Mouse (Mus musculus) heart, embryonic 10.5 days (tissue): ENCODE measurements around the gene Utp11. TPM values are rescaled to one million over a fixed set of nuclear protein-coding genes. Genes with fewer than 3 reads are reported as not detected.
A peak's percentile ranks its signal among the peaks of the same experiment; 100 is the strongest.

ENCODE experiments used
- DNase-seq: peaks from one replicate; pipeline ENCODE4 v3.0.0-alpha.2; 2017; ENCODE audit warnings: low spot score
- H3K27ac ChIP-seq: fragments of 300-500 bp; sonication (generic); 2 replicates; pipeline ENCODE4 v1.5.1; 2016; ENCODE audit warnings: mild to moderate bottlenecking
- H3K27me3 ChIP-seq: fragments of 300-500 bp; sonication (generic); 2 replicates; pipeline ENCODE4 v1.6.1; 2016; ENCODE audit warnings: mild to moderate bottlenecking; ENCODE audit not compliant: poor library complexity, insufficient read depth, severe bottlenecking
- H3K36me3 ChIP-seq: fragments of 300-500 bp; sonication (generic); 2 replicates; pipeline ENCODE4 v1.6.1; 2016; ENCODE audit warnings: mild to moderate bottlenecking, moderate library complexity
- H3K4me1 ChIP-seq: fragments of 300-500 bp; sonication (generic); 2 replicates; pipeline ENCODE4 v1.6.1; 2016; ENCODE audit warnings: mild to moderate bottlenecking
- H3K4me3 ChIP-seq: fragments of 300-500 bp; sonication (generic); 2 replicates; pipeline ENCODE4 v1.5.1; 2016; ENCODE audit warnings: mild to moderate bottlenecking, moderate library complexity
- H3K9me3 ChIP-seq: fragments of 300-500 bp; sonication (generic); 2 replicates; pipeline ENCODE4 v1.6.1; 2016; ENCODE audit warnings: mild to moderate bottlenecking, moderate library complexity
- WGBS: fragments of 180-500 bp; shearing (Covaris S2); methylation state at CpG from one replicate; pipeline ENCODE4 v1.1.7; 2016; 5-methylcytosine and 5-hydroxymethylcytosine counted together
- polyA plus RNA-seq: library from polyadenylated mRNA; unstranded; fragments of >200 nt; fragmentation: Nextera tagmentation; extraction: Ambion mirVana; gene quantifications from 2 replicates; pipeline ENCODE4 v1.2.1, GENCODE M21; 2016

Gene Utp11
- polyA plus RNA-seq, 1 experiment from 2014 or later: 63.6 TPM

- Histone ChIP-seq H3K27ac (no peak overlapping the region), H3K36me3 (peaks cover 44% of the 10 kb centered on the region), H3K9me3 (no peaks in the 10 kb centered on the region), H3K27me3 (peaks cover 36% of the 10 kb centered on the region), H3K4me1 (peaks cover 24% of the 10 kb centered on the region), H3K4me3 (no peak overlapping the region)
- DNase-seq: no peak
- 79% methylated on average over 6 of the region's 6 CpGs for WGBS
Observed at GRCm38 (mm10) chr4:124675958-124676357, 17.4 kb downstream of the Utp11 start.

DNA sequence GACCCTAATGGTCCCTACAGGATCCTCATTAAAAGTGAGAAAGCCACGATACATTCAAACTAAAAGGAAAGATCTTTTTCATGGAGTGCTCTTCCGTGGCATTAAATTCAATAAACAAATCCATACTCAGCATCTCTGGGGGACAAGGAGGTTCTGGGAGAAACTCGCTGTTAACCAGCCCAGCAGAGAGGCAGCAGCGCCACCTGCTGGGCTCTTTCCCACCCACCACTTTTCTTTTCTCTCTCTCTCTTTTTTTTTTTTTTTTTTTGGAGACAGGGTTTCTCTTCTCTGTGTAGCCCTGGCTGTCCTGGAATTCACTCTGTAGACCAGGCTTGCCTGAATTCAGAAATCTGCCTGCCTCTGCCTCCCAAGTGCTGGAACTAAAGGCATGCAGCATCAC lies 18.4 kb downstream of the Utp11 start:
- 3% methylated on average over 4 of the region's 4 CpGs for WGBS
- no peaks in the 10 kb centered on the region for H3K9me3 ChIP-seq
- no peak for DNase-seq
- H3K4me1 ChIP-seq: peaks cover 25% of the 10 kb centered on the region
- peaks cover 46% of the 10 kb centered on the region for H3K27me3 ChIP-seq
- no peak overlapping the region for H3K27ac ChIP-seq
- peaks cover 35% of the 10 kb centered on the region for H3K36me3 ChIP-seq
- no peak overlapping the region for H3K4me3 ChIP-seq

- Histone ChIP-seq H3K27me3 (peaks cover 47% of the 10 kb centered on the region), H3K36me3 (peaks cover 29% of the 10 kb centered on the region), H3K4me1 (peaks cover 25% of the 10 kb centered on the region), H3K4me3 (no peak overlapping the region), H3K27ac (no peak overlapping the region), H3K9me3 (no peaks in the 10 kb centered on the region)
- no peak for DNase-seq
- 64% methylated on average over 17 of the region's 17 CpGs for WGBS
Observed at GRCm38 (mm10) chr4:124674334-124675032, 18.9 kb downstream of the Utp11 start.

GRCm38 (mm10) chr4:124672347-124673320 lies 20.8 kb downstream of the Utp11 start:
- no peak for DNase-seq
- Histone ChIP-seq H3K27me3 (peaks cover 66% of the 10 kb centered on the region), H3K36me3 (peaks cover 11% of the 10 kb centered on the region; the same call in 1 of the 2 replicates), H3K27ac (no peak overlapping the region), H3K4me1 (peaks cover 25% of the 10 kb centered on the region), H3K9me3 (no peaks in the 10 kb centered on the region), H3K4me3 (peak overlapping the region; percentile 47)
- WGBS: 4% methylated on average over 30 of the region's 31 CpGs

GRCm38 (mm10) chr4:124671583-124671982 lies 21.8 kb downstream of the Utp11 start:
- Histone ChIP-seq H3K4me1 (peaks cover 25% of the 10 kb centered on the region), H3K9me3 (no peaks in the 10 kb centered on the region), H3K36me3 (0 out of 2 replicates have a peak, but pooled peaks cover 2% of the 10 kb centered on the region), H3K4me3 (peak overlapping the region; percentile 47), H3K27me3 (peaks cover 76% of the 10 kb centered on the region), H3K27ac (no peak overlapping the region)
- WGBS: 15% methylated on average over 7 of the region's 7 CpGs
- DNase-seq: no peak

GRCm38 (mm10) chr4:124670232-124670631 lies 23.2 kb downstream of the Utp11 start:
- Histone ChIP-seq H3K27ac (no peak overlapping the region), H3K4me1 (peaks cover 25% of the 10 kb centered on the region), H3K27me3 (peaks cover 90% of the 10 kb centered on the region), H3K4me3 (no peak overlapping the region), H3K36me3 (no peaks in the 10 kb centered on the region), H3K9me3 (no peaks in the 10 kb centered on the region)
- WGBS: 65% methylated on average over 8 of the region's 8 CpGs
- no peak for DNase-seq

- DNase-seq: no peak
- Histone ChIP-seq H3K36me3 (no peaks in the 10 kb centered on the region), H3K27ac (no peak overlapping the region), H3K27me3 (peaks cover 95% of the 10 kb centered on the region), H3K4me3 (no peak overlapping the region), H3K9me3 (no peaks in the 10 kb centered on the region), H3K4me1 (peaks cover 22% of the 10 kb centered on the region)
- WGBS: 22% methylated on average over 8 of the region's 8 CpGs
Observed at GRCm38 (mm10) chr4:124668078-124668477, 25.3 kb downstream of the Utp11 start.

DNA sequence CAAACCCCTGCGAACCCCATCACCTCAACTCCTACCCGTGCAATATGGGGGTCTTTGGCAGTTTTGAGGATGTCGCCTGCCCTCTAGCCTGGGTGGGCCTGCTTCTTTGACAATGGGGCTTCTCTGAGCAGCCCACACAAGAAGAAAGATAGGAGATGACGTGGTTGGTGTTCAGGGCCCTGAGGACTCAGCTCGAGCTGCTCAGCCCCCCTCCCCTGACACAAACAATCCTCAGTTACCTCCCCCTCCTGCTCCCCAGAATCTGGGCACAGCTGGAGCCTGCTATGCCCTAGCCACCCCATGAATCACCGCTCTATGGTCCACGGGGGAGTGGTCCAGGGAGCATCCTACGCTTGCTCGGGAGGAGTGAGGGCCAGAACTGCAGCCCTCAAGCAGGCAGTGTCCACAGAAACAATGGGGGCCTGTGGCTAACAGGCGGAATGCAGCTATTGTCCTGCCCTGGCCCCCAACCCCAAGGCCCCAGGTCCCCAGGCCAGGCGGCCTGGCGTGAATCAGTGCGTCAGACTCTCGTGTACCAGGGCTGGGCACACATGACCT lies 25.8 kb downstream of the Utp11 start:
- 38% methylated on average over 14 of the region's 14 CpGs for WGBS
- peaks cover 95% of the 10 kb centered on the region for H3K27me3 ChIP-seq
- H3K4me3 ChIP-seq: no peak overlapping the region
- H3K4me1 ChIP-seq: peaks cover 17% of the 10 kb centered on the region
- no peaks in the 10 kb centered on the region for H3K9me3 ChIP-seq
- no peaks in the 10 kb centered on the region for H3K36me3 ChIP-seq
- no peak overlapping the region for H3K27ac ChIP-seq
- DNase-seq: no peak

DNA sequence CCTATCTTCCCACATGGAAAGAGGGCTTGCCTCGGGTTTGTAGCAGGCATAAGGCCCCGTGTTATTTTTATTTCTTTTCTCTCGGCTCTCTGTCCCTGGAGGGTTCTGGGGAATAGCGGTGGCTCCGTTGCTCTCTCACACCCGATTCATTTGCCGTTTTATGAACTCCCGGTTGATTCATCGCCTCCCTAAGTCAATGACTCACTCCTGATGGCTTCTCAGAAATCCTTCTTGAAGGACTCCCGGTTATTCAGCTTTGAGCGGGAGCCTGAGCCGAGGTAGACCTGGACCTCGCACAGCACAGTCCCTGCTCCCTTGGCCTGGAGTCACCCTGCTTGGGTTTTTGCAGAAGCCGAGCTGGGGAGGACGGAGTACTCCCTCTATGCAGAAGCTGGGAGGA lies 28.8 kb downstream of the Utp11 start:
- no peak overlapping the region for H3K4me3 ChIP-seq
- H3K27me3 ChIP-seq: peaks cover 97% of the 10 kb centered on the region
- no peak overlapping the region for H3K27ac ChIP-seq
- 79% methylated on average over 15 of the region's 15 CpGs for WGBS
- no peaks in the 10 kb centered on the region for H3K9me3 ChIP-seq
- no peaks in the 10 kb centered on the region; the same call in 1 of the 2 replicates for H3K4me1 ChIP-seq
- DNase-seq: no peak
- no peaks in the 10 kb centered on the region for H3K36me3 ChIP-seq

DNA sequence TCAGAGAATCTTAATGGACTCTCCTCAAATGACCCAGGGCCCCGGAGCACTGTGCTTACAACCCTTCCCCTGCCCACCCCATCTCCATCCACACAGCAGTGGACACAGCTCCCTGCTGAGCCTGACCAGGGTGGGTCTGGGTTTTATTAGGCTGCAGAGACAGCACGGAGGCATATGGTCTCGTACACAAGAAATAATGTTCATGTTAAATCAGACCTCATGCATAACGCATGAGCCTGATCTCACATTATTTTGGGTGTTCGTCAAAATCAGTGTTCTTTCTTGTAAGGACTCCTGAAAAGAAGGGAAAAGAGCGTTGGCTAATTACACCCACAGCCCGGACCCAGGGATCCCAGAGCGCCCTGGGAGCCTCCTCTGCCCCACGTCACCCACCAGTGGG lies 29.2 kb downstream of the Utp11 start:
- no peak overlapping the region for H3K27ac ChIP-seq
- peaks cover 2% of the 10 kb centered on the region for H3K4me1 ChIP-seq
- peaks cover 98% of the 10 kb centered on the region for H3K27me3 ChIP-seq
- no peak for DNase-seq
- H3K4me3 ChIP-seq: no peak overlapping the region
- 80% methylated on average over 9 of the region's 9 CpGs for WGBS
- H3K36me3 ChIP-seq: no peaks in the 10 kb centered on the region
- no peaks in the 10 kb centered on the region for H3K9me3 ChIP-seq

- Histone ChIP-seq H3K4me3 (no peak overlapping the region), H3K36me3 (no peaks in the 10 kb centered on the region), H3K4me1 (peaks cover 12% of the 10 kb centered on the region), H3K27ac (no peak overlapping the region), H3K27me3 (peaks cover 98% of the 10 kb centered on the region), H3K9me3 (no peaks in the 10 kb centered on the region)
- DNase-seq: no peak
- WGBS: 30% methylated on average over 3 of the region's 3 CpGs
Observed at GRCm38 (mm10) chr4:124663034-124663433, 30.4 kb downstream of the Utp11 start.

DNA sequence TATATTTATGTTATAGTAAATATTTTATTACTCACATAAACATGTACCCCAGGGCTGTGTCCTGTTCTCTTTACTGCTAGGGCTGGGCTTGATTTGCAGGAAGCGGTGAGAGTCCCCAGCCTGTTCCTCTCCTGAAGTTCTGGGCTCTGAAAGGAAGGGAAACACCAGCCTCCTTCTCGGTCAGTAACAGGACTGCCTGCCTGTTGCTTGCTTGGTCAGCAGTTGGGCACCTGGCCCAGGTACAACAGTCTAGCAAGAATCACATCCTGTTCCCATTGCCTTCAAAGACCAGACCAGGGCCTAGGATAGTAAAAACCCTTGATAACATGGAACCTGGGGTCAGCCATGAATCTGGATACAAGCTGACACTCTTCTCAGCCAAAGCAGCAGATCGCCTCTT lies 32.8 kb downstream of the Utp11 start:
- DNase-seq: no peak
- no peak overlapping the region for H3K4me3 ChIP-seq
- WGBS: 46% methylated on average over 3 of the region's 3 CpGs

More for the DNA sequence above, 32.8 kb downstream of the Utp11 start:
- peaks cover 98% of the 10 kb centered on the region for H3K27me3 ChIP-seq
- peaks cover 31% of the 10 kb centered on the region for H3K4me1 ChIP-seq
- no peak overlapping the region for H3K27ac ChIP-seq
- no peaks in the 10 kb centered on the region for H3K36me3 ChIP-seq
- H3K9me3 ChIP-seq: no peaks in the 10 kb centered on the region
